Mouse (Mus musculus) midbrain, postnatal 0 days (tissue): ENCODE data around the gene Mab21l1. TPM values are rescaled to one million over a fixed set of nuclear protein-coding genes. Genes with fewer than 3 reads are reported as not detected.

ENCODE experiments used
- ATAC-seq: fragments of 200-750 bp; cut with Nextera tagmentation; 2 replicates; pipeline ENCODE4 v1.8.0; 2017; ENCODE audit warnings: moderate number of reproducible peaks, mild to moderate bottlenecking, moderate TSS enrichment, moderate library complexity; ENCODE audit not compliant: low FRiP score
- DNase-seq: peaks from one replicate; pipeline ENCODE4 v3.0.0-alpha.2; 2015; ENCODE audit warnings: low spot score
- H3K27ac ChIP-seq: fragments of 300-500 bp; sonication (generic); 2 replicates; pipeline ENCODE4 v1.5.1; 2014; ENCODE audit warnings: low read depth, mild to moderate bottlenecking, low read length, mixed read lengths
- H3K27me3 ChIP-seq: fragments of 300-500 bp; sonication (generic); 2 replicates; pipeline ENCODE4 v1.6.1; 2014; ENCODE audit warnings: low read length, control low read depth, mixed read lengths; ENCODE audit not compliant: insufficient read depth
- H3K36me3 ChIP-seq: fragments of 300-500 bp; sonication (generic); 2 replicates; pipeline ENCODE4 v1.6.1; 2014; ENCODE audit warnings: low read length, control low read depth, mixed read lengths; ENCODE audit not compliant: insufficient read depth
- H3K4me1 ChIP-seq: fragments of 300-500 bp; sonication (generic); 2 replicates; pipeline ENCODE4 v1.6.1; 2014; ENCODE audit warnings: mild to moderate bottlenecking, control low read depth, antibody characterized with exemption, low read length, mixed read lengths; ENCODE audit not compliant: insufficient read depth
- H3K4me2 ChIP-seq: fragments of 300-500 bp; sonication (generic); 2 replicates; pipeline ENCODE4 v1.6.1; 2014; ENCODE audit warnings: low read depth, mild to moderate bottlenecking, low read length, mixed read lengths; ENCODE audit not compliant: poor library complexity, severe bottlenecking
- H3K4me3 ChIP-seq: fragments of 300-500 bp; sonication (generic); 2 replicates; pipeline ENCODE4 v1.5.1; 2014; ENCODE audit warnings: low read depth, mild to moderate bottlenecking, low read length, moderate library complexity
- H3K9ac ChIP-seq: fragments of 300-500 bp; sonication (generic); replicated peaks from 2 replicates; pipeline ENCODE4 v1.6.1; 2014; ENCODE audit warnings: mild to moderate bottlenecking, low read length, moderate library complexity, mixed read lengths; ENCODE audit not compliant: poor library complexity, severe bottlenecking
- H3K9me3 ChIP-seq: fragments of 300-500 bp; sonication (generic); 2 replicates; pipeline ENCODE4 v1.6.1; 2016; ENCODE audit warnings: low read length, control low read depth
- CTCF ChIP-seq: IDR thresholded peaks from 2 replicates; pipeline ENCODE4 v1.5.1; 2016; ENCODE audit warnings: antibody characterized with exemption, mild to moderate bottlenecking
- WGBS: fragments of 180-500 bp; shearing (Covaris S2); extraction: QIAGEN DNeasy Blood & Tissue Kit; methylation state at CpG from one replicate; pipeline ENCODE4 v1.1.7; 2014; 5-methylcytosine and 5-hydroxymethylcytosine counted together
- polyA plus RNA-seq: library from polyadenylated mRNA; unstranded; fragments of >200 nt; fragmentation: Nextera tagmentation; extraction: Ambion mirVana; gene quantifications from 2 replicates; pipeline ENCODE4 v1.2.1, GENCODE M21; 2015
- total RNA-seq: library from RNA; depleted of rRNA; stranded (reverse); fragments of >200 nt; gene quantifications from 2 replicates; pipeline ENCODE4 v1.2.3, GENCODE M21; 2014

Gene Mab21l1
- total and polyA plus RNA-seq, 2 experiments from 2014 or later, result 131 to 151 TPM

GRCm38 (mm10) chr3:55814993-55815625 lies 32.8 kb downstream of the Mab21l1 start:
- H3K36me3 ChIP-seq, result no peaks in the 10 kb centered on the region
- H3K4me3 ChIP-seq, result no peak overlapping the region
- no peaks in the 10 kb centered on the region for H3K27me3 ChIP-seq
- no peak for TF ChIP-seq CTCF
- no peak overlapping the region for H3K27ac ChIP-seq
- H3K9ac ChIP-seq, result no peak overlapping the region
- no peaks in the 10 kb centered on the region for H3K9me3 ChIP-seq
- 0 out of 2 replicates have a peak, but pooled peaks cover 4% of the 10 kb centered on the region for H3K4me1 ChIP-seq
- ATAC-seq (no peak), DNase-seq (no peak)
- H3K4me2 ChIP-seq, result no peak overlapping the region
- 42% methylated on average over 5 of the region's 5 CpGs for WGBS

DNA sequence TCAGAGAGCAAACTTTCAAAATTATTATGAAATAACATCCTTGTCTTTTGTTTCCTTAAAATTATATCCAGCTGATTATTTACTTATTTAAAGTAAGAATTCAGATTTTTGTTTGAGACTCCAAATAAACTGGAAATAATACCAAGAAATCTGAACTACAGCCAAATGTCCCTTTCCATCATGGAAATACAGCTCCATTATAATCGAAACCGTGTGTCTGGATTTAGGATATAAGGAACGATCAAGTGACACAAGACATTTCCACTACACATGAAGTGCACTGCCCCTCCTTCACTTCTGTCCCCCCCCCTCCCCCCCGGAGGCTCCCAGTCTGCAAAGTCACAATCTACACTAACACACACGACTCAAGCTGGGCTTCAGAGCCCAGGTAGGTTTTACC lies 33.8 kb downstream of the Mab21l1 start:
- H3K4me3 ChIP-seq, result no peak overlapping the region
- 52% methylated on average over 5 of the region's 5 CpGs for WGBS
- H3K9me3 ChIP-seq, result no peaks in the 10 kb centered on the region
- no peak overlapping the region for H3K9ac ChIP-seq
- TF ChIP-seq CTCF, result no peak
- no peak overlapping the region for H3K4me2 ChIP-seq
- H3K36me3 ChIP-seq, result no peaks in the 10 kb centered on the region
- 0 out of 2 replicates have a peak, but pooled peaks cover 4% of the 10 kb centered on the region for H3K4me1 ChIP-seq
- no peak for ATAC-seq
- H3K27me3 ChIP-seq, result no peaks in the 10 kb centered on the region
- H3K27ac ChIP-seq, result no peak overlapping the region
- no peak for DNase-seq

- Histone ChIP-seq H3K4me1 (0 out of 2 replicates have a peak, but pooled peaks cover 4% of the 10 kb centered on the region), H3K27me3 (no peaks in the 10 kb centered on the region), H3K9ac (no peak overlapping the region), H3K27ac (no peak overlapping the region), H3K36me3 (no peaks in the 10 kb centered on the region), H3K4me2 (no peak overlapping the region), H3K4me3 (no peak overlapping the region), H3K9me3 (no peaks in the 10 kb centered on the region)
- no peak for TF ChIP-seq CTCF
- no peak for ATAC-seq
- WGBS, result 76% methylated on average over 6 of the region's 6 CpGs
- DNase-seq, result no peak
Measured at GRCm38 (mm10) chr3:55816638-55817375, 34.5 kb downstream of the Mab21l1 start.

- no peak overlapping the region for H3K9ac ChIP-seq
- WGBS, result 89% methylated on average over 2 of the region's 2 CpGs
- H3K9me3 ChIP-seq, result no peaks in the 10 kb centered on the region
- no peak for DNase-seq
- no peak overlapping the region for H3K27ac ChIP-seq
- H3K27me3 ChIP-seq, result no peaks in the 10 kb centered on the region
- no peaks in the 10 kb centered on the region for H3K36me3 ChIP-seq
- no peak overlapping the region for H3K4me2 ChIP-seq
- ATAC-seq, result no peak
- no peaks in the 10 kb centered on the region for H3K4me1 ChIP-seq
- H3K4me3 ChIP-seq, result no peak overlapping the region
- no peak for TF ChIP-seq CTCF
Measured at GRCm38 (mm10) chr3:55818082-55818481, 35.8 kb downstream of the Mab21l1 start.

DNA sequence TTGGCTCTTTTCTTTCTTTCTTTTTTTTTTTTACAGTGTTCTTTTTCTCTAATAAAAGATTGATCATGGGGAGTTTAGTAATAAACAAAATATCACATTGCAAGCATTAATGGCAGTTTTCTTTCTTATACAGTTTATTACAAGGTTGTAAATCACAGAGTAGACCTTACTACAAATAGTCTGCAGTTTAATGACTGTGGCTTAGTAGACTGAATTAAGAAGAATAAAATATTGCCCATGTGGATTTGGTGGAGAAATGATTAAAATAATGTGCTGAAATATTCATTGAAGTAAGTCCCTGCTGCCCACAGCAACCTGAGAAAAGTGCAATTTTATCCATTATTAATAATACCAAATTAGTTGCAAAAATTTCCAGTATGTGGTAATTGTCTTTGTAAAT lies 37.3 kb downstream of the Mab21l1 start:
- TF ChIP-seq CTCF, result no peak
- no peak for ATAC-seq
- no peak overlapping the region for H3K9ac ChIP-seq

DNA sequence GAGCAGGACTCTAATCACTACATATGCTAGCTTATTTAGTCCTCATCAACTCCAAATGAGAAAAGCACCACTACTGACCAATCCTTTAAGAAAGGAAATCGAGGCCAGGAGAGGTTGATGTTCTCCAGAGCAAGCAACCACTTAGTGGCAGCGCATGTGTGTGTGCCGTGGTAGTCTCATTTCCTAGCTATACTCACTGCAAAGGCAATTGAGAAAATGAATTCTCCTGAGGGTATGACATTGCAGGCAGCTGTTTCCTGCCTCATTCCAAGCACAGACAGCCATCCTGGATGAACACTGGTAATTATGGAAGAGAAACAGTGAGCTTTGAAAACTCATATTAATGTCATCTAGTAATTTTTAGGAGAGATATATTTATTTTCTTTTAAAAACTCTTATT lies 42.6 kb downstream of the Mab21l1 start:
- Histone ChIP-seq H3K9me3 (no peaks in the 10 kb centered on the region), H3K4me1 (no peaks in the 10 kb centered on the region), H3K36me3 (no peaks in the 10 kb centered on the region), H3K4me3 (no peak overlapping the region), H3K27me3 (no peaks in the 10 kb centered on the region), H3K27ac (no peak overlapping the region), H3K9ac (no peak overlapping the region), H3K4me2 (no peak overlapping the region)
- DNase-seq, result no peak
- WGBS, result 61% methylated on average over 3 of the region's 3 CpGs
- ATAC-seq, result no peak
- TF ChIP-seq CTCF, result no peak

More for the DNA sequence above, 37.3 kb downstream of the Mab21l1 start:
- Histone ChIP-seq H3K36me3 (no peaks in the 10 kb centered on the region), H3K4me3 (no peak overlapping the region), H3K27ac (no peak overlapping the region), H3K27me3 (no peaks in the 10 kb centered on the region), H3K4me2 (no peak overlapping the region), H3K4me1 (no peaks in the 10 kb centered on the region), H3K9me3 (no peaks in the 10 kb centered on the region)
- DNase-seq, result no peak
